Mouse (Mus musculus) lung, adult 18-20 months (tissue): ENCODE data around the gene Hrk.

Experiments
- DNase-seq, 2 experiments: peaks; one replicate each; pipeline ENCODE4 v3.0.0; 2022; ENCODE audit warnings: mixed read lengths in 2 of 2

The Hrk gene

DNA sequence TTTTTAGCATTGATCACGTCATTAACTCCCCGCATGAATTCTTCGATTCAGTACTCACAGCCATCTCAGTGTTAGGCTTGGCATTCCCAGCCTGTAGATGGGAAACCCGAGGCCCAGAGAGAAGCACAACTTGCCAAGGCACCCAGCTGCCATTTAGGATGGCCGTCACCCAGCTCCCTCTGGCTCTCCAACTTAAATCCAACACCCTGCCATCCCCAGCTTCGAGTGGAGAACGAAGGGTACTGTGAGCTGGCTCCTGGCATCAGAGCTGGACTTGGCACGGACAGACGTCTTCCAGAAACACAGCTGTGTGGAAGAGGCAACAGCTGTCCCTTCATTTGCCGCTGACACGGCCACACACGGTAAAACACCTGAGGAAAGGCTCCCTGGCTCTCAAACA is at the start of gene Hrk:
TSS of gene Hrk (plus strand) at position 68 of the 400 bp plus-strand sequence.
- no peak for DNase-seq

DNA sequence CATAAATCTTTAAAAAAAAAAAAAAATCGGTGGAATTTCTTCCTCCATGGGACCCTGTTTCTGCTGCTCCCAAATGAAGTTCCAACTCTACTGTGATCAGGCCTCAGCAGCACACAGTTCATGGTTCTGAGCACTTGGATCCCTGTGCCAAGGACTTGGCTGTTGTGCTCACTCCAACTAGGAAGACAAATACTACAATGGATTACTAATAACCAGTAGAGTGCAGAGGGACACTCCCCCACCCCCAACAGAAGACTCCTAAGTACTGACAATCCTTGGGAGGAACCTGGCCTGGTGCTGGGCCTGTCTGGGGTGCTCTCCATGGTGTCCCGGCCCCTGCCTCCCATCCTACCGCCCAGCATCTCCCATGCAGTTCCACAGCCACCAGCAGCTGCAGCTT is 46.1 kb upstream of the Hrk start:
- DNase-seq, result no peak

DNA sequence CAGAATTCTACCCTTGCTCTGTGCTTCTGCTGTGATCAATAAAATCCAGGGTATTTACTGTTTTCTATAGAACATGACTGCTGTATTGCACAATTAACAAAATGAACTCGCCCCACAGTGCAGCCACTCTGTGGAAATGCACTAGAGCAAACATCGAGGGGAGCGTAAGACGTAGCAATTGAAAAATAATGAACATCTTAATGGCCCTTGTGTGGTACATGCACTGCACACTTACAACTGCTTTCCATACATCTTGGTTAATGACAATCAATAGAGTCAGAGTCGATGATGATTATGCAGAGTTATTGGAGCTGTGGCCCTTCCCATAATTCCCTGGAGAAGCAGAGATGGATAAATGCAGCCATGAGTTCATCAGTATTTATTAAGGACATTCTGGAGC is 45.5 kb upstream of the Hrk start:
- DNase-seq, result no peak

DNA sequence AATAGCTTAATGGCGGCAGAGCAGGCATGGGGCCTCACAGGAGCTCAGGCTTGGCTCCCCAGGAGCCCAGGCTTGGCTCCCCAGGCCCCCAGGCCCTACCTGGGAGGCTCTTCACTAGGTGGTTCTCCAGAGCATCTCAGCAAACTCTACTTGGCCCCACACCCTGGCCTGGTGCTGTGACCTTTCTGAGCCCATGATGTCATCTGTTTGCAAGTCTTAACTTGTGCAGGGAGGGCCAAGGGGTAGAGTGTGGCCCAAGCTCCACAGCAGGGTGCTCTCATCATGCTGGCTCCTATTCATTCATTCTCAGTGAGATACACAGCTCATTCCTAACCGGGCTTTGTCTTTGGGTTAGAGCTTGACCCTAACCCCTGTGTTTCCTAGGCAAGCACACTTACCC is 43.8 kb upstream of the Hrk start:
- no peak for DNase-seq

DNA sequence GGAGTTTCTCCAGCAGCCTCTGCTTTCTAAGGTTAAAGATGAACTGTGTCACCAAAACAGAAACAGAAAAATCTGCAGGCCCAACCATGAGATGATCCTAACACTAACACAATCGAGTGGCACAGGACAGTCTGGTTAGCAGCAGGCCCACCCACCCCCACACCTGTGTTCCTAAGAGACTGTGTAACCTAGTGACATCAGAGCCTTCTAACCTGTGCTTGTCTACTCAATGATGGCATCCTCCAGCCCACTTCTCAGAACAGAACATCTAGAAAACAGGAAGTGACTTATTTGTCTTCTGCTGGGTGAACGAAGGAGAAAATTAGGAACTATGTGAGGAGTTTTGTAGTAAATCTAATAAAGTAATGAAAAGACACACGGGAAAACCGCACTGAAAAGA is 42.5 kb upstream of the Hrk start:
- DNase-seq, result no peak

DNA sequence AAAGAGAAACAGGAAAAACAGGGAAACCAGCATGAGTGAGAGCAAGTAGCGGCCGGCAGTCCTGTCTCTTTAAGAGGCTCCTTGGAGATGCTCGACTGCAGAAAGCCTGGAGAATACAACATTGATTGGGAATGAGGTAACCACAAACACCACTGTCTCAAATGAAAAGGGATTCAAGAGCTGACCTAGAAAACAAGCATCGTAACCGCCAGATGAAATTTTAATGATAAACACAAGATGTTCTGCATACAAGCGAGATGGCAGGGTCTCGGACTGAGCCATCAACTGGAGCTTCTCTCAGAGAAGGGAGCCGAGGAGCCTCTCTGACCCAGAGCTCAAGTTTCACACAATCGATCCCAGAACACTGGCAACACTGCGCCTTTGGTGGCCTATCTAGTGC is 41.4 kb upstream of the Hrk start:
- DNase-seq, result no peak

DNA sequence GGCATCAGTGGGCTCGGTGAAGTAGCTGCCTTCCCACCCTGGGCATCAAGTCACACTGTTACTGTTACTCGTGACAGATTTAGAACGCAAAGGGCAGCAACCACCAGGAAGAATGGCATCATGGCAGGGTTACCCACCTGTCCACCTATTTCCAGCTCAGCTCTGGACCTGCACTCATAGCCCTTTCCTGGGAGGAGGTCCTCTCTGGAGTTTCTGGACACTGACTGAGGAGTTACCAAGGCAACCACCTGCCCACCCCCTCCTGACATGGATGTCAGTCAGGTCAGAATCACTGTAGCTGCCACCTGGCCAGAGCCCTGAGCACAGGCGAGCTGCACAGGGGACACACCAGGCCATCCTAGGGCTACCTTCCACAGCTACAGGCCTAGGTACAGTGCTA is 37.8 kb upstream of the Hrk start:
- DNase-seq, result no peak

DNA sequence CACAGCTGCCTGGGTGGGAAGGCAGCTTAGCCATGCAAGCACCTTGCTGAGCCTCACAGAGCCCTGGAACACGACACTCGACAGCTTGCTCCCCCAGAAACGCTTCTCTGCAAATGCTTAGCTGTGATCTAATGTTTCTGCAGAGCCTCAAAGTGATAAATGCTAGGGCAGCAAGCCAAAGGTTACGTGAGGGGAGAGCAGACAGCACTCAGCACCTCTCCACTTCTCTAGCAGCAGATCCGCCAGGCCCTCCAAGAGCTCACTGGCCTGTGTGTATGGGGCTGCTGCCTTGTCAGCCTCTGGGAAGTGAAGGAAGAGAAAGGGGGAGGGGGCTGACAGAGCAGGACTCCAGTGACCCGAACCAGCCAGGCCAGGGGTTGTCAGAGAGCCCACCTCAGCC is 36.2 kb upstream of the Hrk start:
- DNase-seq, result no peak

DNA sequence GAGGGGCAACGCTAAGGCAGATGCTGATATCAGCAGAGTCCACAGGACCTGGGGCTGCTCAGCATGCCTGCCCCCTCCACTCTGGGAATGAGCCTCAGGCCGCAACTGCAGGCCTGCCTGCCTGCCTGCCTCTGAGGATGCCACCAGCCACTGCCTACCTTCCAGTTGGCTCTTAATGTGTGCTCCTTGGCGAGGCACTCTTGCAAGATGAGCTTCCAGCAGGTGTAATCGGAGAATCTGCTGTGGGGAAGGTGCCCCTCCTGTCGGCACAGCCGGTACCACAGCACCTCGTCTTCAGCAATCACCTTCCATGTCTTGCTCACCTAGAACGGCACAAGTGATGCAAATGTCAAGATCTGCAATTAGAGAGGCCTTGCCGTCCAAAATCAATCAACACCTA is 35.8 kb upstream of the Hrk start:
- DNase-seq, result no peak

DNA sequence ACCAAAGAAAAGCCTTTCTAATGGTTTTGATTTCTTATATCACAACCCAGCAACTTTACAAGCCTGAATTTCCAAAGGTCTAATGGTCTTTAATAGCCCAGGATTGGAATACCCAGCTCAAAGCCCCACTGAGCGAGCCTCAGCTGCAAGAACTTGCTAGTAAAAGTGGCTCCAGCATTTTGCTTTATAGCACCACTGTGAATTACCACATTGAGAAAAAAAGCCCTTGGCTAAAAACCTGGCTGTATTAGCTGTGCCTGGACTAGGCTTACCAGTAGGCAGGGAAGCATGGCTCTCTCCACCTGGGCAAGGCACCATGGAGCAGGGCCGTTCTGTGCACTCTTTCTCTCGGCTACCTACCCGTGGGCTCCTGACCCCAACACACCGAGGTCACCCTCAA is 28.1 kb upstream of the Hrk start:
- DNase-seq, result no peak

DNA sequence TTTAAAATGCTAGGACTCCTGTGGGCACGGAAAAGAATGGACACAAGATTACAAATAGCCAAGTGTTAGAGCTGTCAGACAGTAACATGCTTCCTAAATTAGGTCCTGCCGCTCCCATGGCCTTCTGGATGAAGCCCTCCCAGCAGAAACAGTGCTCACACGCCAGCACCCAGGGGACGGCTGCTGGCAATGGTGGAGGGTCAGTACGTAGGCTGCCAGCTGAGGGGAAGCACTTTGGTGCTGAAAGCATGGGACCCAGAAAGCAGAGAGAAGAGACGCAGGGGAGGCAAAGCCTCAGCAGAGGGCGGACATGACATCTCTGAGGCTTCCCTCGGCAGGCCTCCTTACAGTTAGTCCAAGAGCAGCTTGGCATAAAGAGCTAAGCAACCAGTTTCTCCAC is 24.8 kb upstream of the Hrk start:
- no peak for DNase-seq

DNA sequence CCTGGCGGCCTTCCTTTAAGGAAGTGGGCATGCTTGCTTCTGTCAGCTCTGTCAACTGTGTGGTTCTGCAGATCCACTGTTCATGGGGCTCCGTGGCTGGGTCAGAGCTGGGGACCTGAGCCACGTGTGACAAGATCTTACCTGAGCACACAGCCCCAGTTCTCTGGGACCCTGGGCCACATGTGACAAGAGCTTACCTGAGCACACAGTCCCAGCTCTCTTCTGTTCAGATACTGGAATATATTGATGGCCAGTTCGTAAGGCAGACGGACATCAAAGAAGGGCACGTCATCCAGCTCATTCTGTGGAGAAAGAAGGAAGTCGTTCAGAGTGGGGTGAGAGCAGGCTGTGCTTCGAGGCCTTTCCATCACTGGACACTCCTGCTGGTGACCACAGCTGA is 22.0 kb upstream of the Hrk start:
- DNase-seq, result no peak

DNA sequence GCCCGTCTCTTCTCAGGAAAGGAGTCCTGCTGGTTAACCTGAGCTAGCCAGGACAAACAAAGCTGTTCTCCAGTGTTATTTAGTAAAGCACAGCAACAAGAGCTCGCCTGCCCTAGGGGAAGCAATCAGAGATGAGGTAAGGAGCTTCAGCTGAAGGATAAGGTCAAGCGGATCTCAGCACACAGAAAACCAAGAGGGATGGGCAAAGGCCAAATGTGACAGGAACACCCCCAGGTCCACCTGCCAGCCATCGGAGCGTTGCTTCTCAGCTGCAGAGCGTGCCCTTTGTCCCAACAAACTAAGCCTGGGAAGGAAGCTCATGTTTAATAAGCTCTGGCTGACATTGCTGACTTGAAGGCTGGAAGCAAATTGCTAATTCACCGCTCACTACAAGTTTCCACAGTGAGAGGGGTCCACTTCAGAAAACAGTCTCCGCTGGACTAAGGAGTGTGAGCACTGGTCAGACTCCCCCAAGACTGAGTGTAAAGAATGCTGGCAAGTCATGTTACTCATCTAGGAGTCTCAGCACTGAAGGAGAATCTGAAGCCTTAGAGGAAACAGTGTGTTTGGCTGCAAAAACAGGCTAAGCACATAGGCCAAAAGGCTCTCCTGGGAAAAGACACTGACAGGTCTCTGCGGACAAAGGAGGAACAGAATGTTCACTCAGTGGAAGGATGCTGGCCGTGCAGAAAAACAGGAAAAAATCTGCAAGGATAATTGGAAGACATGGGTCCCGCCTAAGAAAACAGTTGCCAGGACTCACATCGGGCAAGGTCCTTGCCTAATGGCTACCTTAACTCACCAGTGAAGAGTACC is 21.0 kb upstream of the Hrk start:
- no peak for DNase-seq

DNA sequence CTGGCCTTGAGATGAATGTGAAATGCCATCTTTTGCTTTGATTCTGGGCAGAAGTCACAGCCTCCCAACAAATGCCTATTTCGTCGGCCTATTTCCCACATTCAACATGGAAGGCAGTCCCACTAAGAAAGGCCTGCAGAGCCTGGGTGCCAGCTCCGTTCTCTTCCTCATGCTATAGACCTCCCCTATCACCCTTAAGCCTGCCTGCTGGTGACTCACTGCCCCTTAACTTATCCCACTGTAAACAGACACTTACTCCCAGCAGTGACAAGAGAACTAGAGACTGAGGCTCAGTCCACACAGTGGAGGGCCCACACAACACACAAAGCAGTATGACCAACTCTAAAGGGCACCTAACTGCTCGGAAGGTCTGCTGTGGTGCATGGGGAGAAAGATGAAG is 20.1 kb upstream of the Hrk start:
- no peak for DNase-seq

DNA sequence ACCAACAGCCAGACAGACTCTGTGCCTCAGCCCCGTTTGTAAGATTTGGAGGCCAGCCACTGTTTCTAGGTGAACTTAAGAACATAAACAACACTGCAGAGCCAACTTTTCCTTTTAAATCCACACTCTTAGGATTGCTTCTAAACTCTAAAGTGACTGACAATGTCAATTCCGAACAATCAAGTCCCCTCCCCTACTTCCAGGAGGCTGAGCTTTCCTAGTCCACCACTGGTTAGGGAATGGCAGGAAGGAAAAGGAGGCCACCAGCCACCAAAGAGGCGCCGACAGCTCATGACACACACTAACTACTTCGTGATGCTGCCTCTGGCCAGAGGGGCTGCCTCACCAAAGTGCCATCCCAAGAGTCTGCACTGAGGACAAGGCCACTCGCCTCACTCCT is 19.7 kb upstream of the Hrk start:
- DNase-seq, result no peak

DNA sequence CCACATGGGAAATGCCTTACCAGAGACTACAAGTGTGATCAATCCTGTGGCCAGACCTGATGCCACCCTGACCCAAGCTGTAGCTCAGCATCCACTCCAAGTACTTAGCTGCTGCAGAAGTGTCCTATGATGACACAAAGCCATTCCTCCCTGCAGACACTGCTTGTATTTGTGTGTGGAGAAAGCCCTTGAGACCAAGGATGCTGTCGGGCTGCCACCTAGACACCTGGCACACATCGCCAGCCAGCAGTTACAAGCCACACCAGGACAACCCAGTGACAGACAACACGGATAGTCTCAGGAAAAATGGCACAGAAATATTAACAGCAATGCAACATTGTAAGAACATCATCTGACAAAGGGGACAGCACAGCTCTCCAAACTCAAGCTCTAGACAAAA is 19.0 kb upstream of the Hrk start:
- DNase-seq, result no peak

DNA sequence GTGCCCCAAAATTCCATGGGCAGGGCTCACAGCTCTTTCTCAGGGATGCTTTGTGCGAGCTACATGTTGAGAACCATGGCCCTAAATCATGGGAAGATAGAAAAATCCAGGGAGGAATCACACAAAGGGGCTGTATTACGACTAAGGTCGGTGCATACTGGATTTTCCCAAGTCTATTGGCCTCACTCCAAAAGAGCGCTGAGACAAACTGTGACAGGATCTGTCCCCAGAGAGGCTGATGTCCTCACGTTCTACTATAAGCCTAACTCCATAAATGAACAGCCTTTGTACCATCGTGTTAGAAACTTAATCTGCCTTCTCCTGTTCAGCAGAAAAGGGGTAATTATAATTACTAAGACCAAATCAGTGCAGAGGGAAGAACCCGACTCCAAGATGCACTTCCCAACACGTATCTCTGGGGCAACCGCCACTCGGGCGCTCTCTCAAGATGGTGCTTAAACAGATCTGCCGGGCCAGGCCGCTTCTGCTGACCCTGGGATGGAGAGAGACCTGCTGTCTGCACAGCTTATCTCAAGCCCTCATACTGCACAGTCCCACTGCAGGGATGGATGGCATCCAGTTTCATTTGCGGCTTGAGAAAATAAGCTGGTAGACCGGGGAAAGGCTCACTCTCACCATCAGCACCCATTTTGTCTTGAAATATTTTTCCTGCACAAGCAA is 18.3 kb upstream of the Hrk start:
- no peak for DNase-seq

DNA sequence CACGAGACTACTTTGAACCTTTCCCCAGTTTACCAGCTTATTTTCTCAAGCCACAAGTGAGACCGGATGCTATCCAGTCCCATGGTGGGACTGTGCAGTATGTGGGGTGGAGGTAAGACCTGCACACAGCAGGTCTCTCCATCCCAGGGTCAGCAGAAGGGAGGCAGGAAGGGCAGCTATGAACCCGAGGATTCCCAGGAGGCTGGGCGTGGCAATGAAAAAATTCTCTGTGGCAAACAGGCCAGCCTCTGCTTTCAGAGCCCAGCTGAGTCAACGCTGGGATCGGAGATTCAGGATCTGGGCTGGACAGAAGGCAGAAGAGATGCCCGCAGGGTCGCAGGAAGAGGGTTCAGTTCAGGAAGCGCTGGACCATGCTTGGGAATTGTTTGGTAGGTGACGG is 17.2 kb upstream of the Hrk start:
- no peak for DNase-seq

DNA sequence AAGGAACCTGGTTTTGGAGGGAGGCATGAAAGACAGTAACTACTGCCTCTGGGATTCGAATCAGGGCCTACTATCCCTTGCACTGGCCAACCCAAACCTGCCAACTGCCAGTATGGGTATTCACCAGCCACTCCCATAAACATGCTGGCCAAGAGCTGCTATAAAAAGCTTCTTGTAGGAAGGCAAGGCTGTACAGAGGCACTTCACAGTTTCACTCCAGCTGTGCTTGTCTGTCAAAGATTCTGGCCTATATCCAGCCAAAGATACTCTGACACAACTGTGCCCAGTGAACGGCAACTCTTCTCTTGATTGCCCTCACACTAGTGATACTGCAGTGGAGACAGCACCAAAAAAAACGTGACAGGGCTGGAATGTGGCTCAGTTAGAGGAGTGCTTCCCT is 14.7 kb upstream of the Hrk start:
- peak in 1 of 2 experiments; percentile 26 for DNase-seq

DNA sequence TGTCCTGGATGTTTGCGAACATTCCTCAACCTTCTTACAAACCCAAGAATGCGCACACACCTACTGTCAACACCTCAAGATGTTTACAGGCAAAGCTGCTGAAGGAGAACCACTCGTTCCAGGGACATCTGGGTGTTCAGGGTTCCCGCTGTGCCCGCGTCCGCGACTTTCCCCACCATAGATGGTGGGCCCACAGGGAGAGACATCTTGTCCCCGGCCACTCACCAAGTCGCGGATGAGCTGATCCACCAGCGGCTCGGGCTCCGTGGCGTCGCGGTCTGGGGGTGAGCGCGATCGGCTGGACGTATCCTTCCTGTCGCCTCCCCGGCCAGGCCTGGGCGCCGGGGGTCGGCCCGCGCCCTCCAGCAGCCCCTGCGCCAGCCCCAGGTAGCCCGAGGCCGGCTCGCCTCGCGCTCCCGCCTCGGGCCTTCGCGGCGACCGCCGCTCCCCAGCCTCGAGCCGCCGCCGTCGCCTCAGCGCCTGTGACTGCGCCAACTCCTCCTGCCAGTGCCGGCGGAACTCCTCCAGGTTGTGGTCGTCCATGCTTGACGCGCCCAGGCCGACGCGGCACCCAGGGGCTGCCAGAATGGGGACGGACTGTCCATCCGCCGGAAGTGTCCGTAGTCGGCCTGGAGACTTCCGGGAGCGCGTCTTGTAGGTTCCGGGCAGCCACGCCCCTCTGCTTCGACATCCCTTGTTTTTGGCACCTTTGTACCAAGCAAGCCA is 9.4 kb upstream of the Hrk start, which contains the start of gene Fbxw8:
TSS of gene Fbxw8 (minus strand) at position 626 of the 726 bp plus-strand sequence.
- peak; percentile 85 to 86 for DNase-seq

DNA sequence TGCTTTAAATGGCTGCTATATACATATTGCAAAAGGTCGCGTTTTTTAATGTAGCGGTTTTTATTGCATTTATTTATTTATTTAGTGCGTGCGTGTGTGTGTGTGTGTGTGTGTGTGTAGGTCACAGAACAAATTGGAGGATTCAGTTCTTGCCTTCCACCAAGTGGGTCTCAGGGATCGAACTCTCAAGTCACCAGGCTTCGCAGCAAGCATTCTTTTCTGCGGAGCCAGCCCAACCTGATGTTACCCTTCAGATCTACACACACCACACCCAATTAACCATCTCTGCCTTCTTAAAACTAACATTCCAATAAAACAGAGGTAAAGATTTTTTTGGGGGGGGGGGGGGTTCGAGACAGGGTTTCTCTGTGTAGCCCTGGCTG is 8.9 kb upstream of the Hrk start:
- no peak for DNase-seq

DNA sequence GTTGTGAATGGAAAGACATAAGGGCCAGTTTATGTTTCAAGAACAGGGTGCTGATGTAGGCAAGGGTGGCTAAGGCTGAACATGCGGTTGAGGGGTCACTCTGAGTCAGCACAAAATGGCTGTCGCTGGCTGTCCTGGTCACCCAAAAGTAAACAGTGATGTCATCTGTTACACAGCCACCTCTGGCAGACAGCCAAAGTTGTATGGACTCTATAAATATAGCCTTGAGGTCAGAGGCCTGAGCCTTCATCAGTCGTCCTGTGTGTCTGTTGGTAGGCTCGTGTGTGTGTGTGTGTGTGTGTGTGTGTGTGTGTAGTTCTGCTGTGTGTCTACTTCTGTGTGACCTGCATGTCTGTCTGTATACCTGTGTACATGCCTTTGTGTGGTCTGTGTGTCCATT is 7.5 kb upstream of the Hrk start:
- DNase-seq, result peak in 1 of 2 experiments; percentile 63

DNA sequence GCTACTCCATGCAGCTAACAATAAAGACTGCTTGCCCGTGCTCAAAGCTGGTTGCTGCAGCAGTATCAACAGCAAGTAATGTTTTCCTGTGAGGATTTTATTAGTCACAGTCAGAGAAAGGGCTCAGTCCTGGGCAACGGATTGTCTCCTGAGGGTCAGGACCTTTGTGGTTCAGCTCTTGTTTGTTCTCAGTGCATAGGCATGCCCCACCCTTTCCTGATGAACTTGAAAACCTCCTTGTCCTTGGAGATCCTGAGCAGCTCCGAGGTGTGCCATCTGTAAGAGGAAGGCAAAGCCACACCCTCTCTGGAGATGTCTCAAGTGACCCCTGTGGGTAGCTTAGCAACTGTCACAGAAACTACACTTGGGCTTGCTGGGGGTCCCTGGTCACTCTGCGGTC is 3.8 kb upstream of the Hrk start:
- DNase-seq, result peak in 1 of 2 experiments; percentile 66

DNA sequence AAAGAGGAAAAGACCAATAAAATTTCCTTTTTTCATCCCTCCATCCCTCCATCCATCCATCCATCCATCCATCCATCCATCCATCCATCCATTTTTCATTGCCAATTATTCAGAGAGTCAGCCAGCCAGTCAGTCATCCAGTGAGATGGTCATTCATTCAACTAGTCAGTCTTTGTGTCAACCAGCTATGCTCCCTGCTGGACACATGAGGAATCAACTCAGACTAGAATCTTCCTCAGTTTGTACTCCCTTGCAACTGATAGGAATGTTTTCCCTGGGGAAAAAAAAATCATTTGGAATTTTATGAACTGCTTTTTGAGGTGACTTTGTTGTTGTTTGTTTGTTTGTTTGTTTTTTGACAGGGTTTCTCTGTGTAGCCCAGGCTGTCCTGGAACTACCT is 1.0 kb downstream of the Hrk start:
- no peak for DNase-seq
